Mouse (Mus musculus) hindbrain, embryonic 11.5 days (tissue): Measurements from ENCODE around the gene Caap1. TPM values are rescaled to one million over a fixed set of nuclear protein-coding genes. Genes with fewer than 3 reads are reported as not detected.

Experiments used
- ATAC-seq: fragments of 200-750 bp; cut with Nextera tagmentation; 2 replicates; pipeline ENCODE4 v1.8.0; 2017; ENCODE audit warnings: mild to moderate bottlenecking, moderate TSS enrichment, moderate library complexity; ENCODE audit not compliant: low FRiP score
- DNase-seq: peaks from one replicate; pipeline ENCODE4 v3.0.0-alpha.2; 2015; ENCODE audit warnings: low spot score
- H3K27ac ChIP-seq: fragments of 300-500 bp; sonication (generic); 2 replicates; pipeline ENCODE4 v1.5.1; 2014; ENCODE audit warnings: mild to moderate bottlenecking, low read depth, low read length
- H3K27me3 ChIP-seq: fragments of 300-500 bp; sonication (generic); 2 replicates; pipeline ENCODE4 v1.6.1; 2014; ENCODE audit warnings: mild to moderate bottlenecking, low read length, moderate library complexity, mixed read lengths; ENCODE audit not compliant: control insufficient read depth, insufficient read depth
- H3K36me3 ChIP-seq: fragments of 300-500 bp; sonication (generic); 2 replicates; pipeline ENCODE4 v1.6.1; 2014; ENCODE audit warnings: mild to moderate bottlenecking, low read length, moderate library complexity, mixed read lengths; ENCODE audit not compliant: control insufficient read depth, insufficient read depth
- H3K4me1 ChIP-seq: fragments of 300-500 bp; sonication (generic); replicated peaks from 2 replicates; pipeline ENCODE4 v1.6.1; 2014; ENCODE audit warnings: low read length, mixed read lengths; ENCODE audit not compliant: control insufficient read depth, insufficient read depth
- H3K4me2 ChIP-seq: fragments of 300-500 bp; sonication (generic); replicated peaks from 2 replicates; pipeline ENCODE4 v1.6.1; 2014; ENCODE audit warnings: mild to moderate bottlenecking, low read depth, low read length
- H3K4me3 ChIP-seq: fragments of 300-500 bp; sonication (generic); 2 replicates; pipeline ENCODE4 v1.5.1; 2014; ENCODE audit warnings: low read depth, low read length
- H3K9ac ChIP-seq: fragments of 300-500 bp; sonication (generic); 2 replicates; pipeline ENCODE4 v1.6.1; 2014; ENCODE audit warnings: low read depth, low read length
- H3K9me3 ChIP-seq: fragments of 300-500 bp; sonication (generic); 2 replicates; pipeline ENCODE4 v1.6.1; 2016; ENCODE audit warnings: low read length; ENCODE audit not compliant: control insufficient read depth
- WGBS: fragments of 180-500 bp; shearing (Covaris S2); extraction: QIAGEN DNeasy Blood & Tissue Kit; methylation state at CpG from one replicate; pipeline ENCODE4 v1.1.7; 2014; 5-methylcytosine and 5-hydroxymethylcytosine counted together
- polyA plus RNA-seq: library from polyadenylated mRNA; unstranded; fragments of >200 nt; fragmentation: Nextera tagmentation; extraction: Ambion mirVana; gene quantifications from 2 replicates; pipeline ENCODE4 v1.2.1, GENCODE M21; 2014

The Caap1 gene
- polyA plus RNA-seq, 1 experiment from 2014 or later, result 30.4 TPM

- no peaks in the 10 kb centered on the region for H3K4me1 ChIP-seq
- H3K9me3 ChIP-seq, result no peaks in the 10 kb centered on the region
- H3K9ac ChIP-seq, result no peak overlapping the region
- DNase-seq, result no peak
- H3K27ac ChIP-seq, result no peak overlapping the region
- H3K4me2 ChIP-seq, result no peak overlapping the region
- ATAC-seq, result no peak
- 91% methylated on average over 4 of the region's 4 CpGs for WGBS
- H3K36me3 ChIP-seq, result 0 out of 2 replicates have a peak, but pooled peaks cover 2% of the 10 kb centered on the region
- H3K4me3 ChIP-seq, result no peak overlapping the region
- H3K27me3 ChIP-seq, result no peaks in the 10 kb centered on the region
These were observed 16.1 kb upstream of the Caap1 start for GRCm38 (mm10) chr4:94572677-94573076.

GRCm38 (mm10) chr4:94564297-94564696 lies 7.7 kb upstream of the Caap1 start:
- no peak for DNase-seq
- no peak overlapping the region for H3K4me3 ChIP-seq

GRCm38 (mm10) chr4:94561954-94562648 lies 5.5 kb upstream of the Caap1 start:
- no peak for DNase-seq
- no peaks in the 10 kb centered on the region for H3K9me3 ChIP-seq
- 83% methylated on average over 7 of the region's 7 CpGs for WGBS

More at GRCm38 (mm10) chr4:94564297-94564696, 7.7 kb upstream of the Caap1 start:
- H3K36me3 ChIP-seq, result no peaks in the 10 kb centered on the region
- no peak overlapping the region for H3K9ac ChIP-seq
- H3K4me1 ChIP-seq, result no peaks in the 10 kb centered on the region
- H3K27ac ChIP-seq, result no peak overlapping the region
- H3K4me2 ChIP-seq, result no peak overlapping the region
- no peaks in the 10 kb centered on the region for H3K9me3 ChIP-seq
- H3K27me3 ChIP-seq, result no peaks in the 10 kb centered on the region
- peak; percentile 14; the same call in 1 of the 2 replicates for ATAC-seq

GRCm38 (mm10) chr4:94560316-94560715 lies 3.7 kb upstream of the Caap1 start:
- H3K9ac ChIP-seq, result no peak overlapping the region
- no peak overlapping the region for H3K4me3 ChIP-seq
- no peaks in the 10 kb centered on the region for H3K4me1 ChIP-seq
- DNase-seq (no peak), ATAC-seq (no peak)
- H3K9me3 ChIP-seq, result no peaks in the 10 kb centered on the region
- H3K27ac ChIP-seq, result no peak overlapping the region
- no peaks in the 10 kb centered on the region for H3K36me3 ChIP-seq
- no peak overlapping the region for H3K4me2 ChIP-seq
- no peaks in the 10 kb centered on the region for H3K27me3 ChIP-seq
- WGBS, result 74% methylated on average over 1 of the region's 1 CpGs

More at GRCm38 (mm10) chr4:94561954-94562648, 5.5 kb upstream of the Caap1 start:
- no peak overlapping the region for H3K27ac ChIP-seq
- H3K4me1 ChIP-seq, result no peaks in the 10 kb centered on the region
- no peak for ATAC-seq
- no peaks in the 10 kb centered on the region for H3K27me3 ChIP-seq
- H3K36me3 ChIP-seq, result no peaks in the 10 kb centered on the region
- no peak overlapping the region for H3K9ac ChIP-seq
- no peak overlapping the region for H3K4me2 ChIP-seq
- H3K4me3 ChIP-seq, result no peak overlapping the region

GRCm38 (mm10) chr4:94559266-94559665 lies 2.7 kb upstream of the Caap1 start:
- Histone ChIP-seq H3K9me3 (no peaks in the 10 kb centered on the region), H3K9ac (no peak overlapping the region), H3K4me2 (no peak overlapping the region), H3K4me1 (no peaks in the 10 kb centered on the region), H3K4me3 (no peak overlapping the region), H3K27me3 (no peaks in the 10 kb centered on the region), H3K36me3 (no peaks in the 10 kb centered on the region), H3K27ac (no peak overlapping the region)
- 50% methylated on average over 2 of the region's 2 CpGs for WGBS
- no peak for DNase-seq
- no peak for ATAC-seq

- ATAC-seq (peak; percentile 8), DNase-seq (no peak)
- H3K9me3 ChIP-seq, result no peaks in the 10 kb centered on the region
- WGBS, result 74% methylated on average over 7 of the region's 7 CpGs
- H3K27ac ChIP-seq, result no peak overlapping the region
- H3K9ac ChIP-seq, result no peak overlapping the region
- no peak overlapping the region for H3K4me3 ChIP-seq
- H3K27me3 ChIP-seq, result no peaks in the 10 kb centered on the region
- H3K36me3 ChIP-seq, result no peaks in the 10 kb centered on the region
- H3K4me1 ChIP-seq, result no peaks in the 10 kb centered on the region
- H3K4me2 ChIP-seq, result no peak overlapping the region
These were observed 549 bp upstream of the Caap1 start for GRCm38 (mm10) chr4:94557145-94557544.

GRCm38 (mm10) chr4:94554955-94555494 lies 1.6 kb downstream of the Caap1 start:
- Histone ChIP-seq H3K27ac (no peak overlapping the region), H3K9me3 (no peaks in the 10 kb centered on the region), H3K4me2 (peak overlapping the region; percentile 45), H3K27me3 (no peaks in the 10 kb centered on the region), H3K36me3 (no peaks in the 10 kb centered on the region), H3K9ac (no peak overlapping the region), H3K4me3 (no peak overlapping the region), H3K4me1 (no peaks in the 10 kb centered on the region)
- DNase-seq (no peak), ATAC-seq (no peak)
- WGBS, result 89% methylated on average over 5 of the region's 5 CpGs

GRCm38 (mm10) chr4:94544321-94544720 lies 12.3 kb downstream of the Caap1 start:
- WGBS, result 78% methylated on average over 7 of the region's 7 CpGs
- no peaks in the 10 kb centered on the region for H3K4me1 ChIP-seq
- DNase-seq, result no peak
- no peaks in the 10 kb centered on the region for H3K9me3 ChIP-seq
- no peak overlapping the region for H3K9ac ChIP-seq
- no peak overlapping the region for H3K27ac ChIP-seq
- H3K4me2 ChIP-seq, result no peak overlapping the region
- ATAC-seq, result no peak
- H3K27me3 ChIP-seq, result no peaks in the 10 kb centered on the region
- no peaks in the 10 kb centered on the region for H3K36me3 ChIP-seq
- no peak overlapping the region for H3K4me3 ChIP-seq

GRCm38 (mm10) chr4:94543041-94543440 lies 13.6 kb downstream of the Caap1 start:
- H3K4me1 ChIP-seq, result no peaks in the 10 kb centered on the region
- no peak overlapping the region for H3K4me3 ChIP-seq
- H3K9ac ChIP-seq, result no peak overlapping the region
- 93% methylated on average over 4 of the region's 4 CpGs for WGBS
- H3K9me3 ChIP-seq, result no peaks in the 10 kb centered on the region
- no peak overlapping the region for H3K27ac ChIP-seq
- no peak overlapping the region for H3K4me2 ChIP-seq
- H3K27me3 ChIP-seq, result no peaks in the 10 kb centered on the region
- H3K36me3 ChIP-seq, result no peaks in the 10 kb centered on the region
- ATAC-seq (no peak), DNase-seq (no peak)
